Mouse (Mus musculus) T-helper 17 cell (primary cell): ENCODE results near the gene 4921504E06Rik.

Experiments
- in situ Hi-C, 2 experiments: fragments of 300-600 bp; cut with MboI, MseI; formaldehyde crosslinking; loops; 1 replicate in 1 of 2; 2 replicates in 1 of 2; pipeline ENCODE4 v1.15.1; 2025; ENCODE audit warnings: high pct_unique_total_duplicates in 2 of 2

Gene 4921504E06Rik

GRCm38 (mm10) chr2:19512381-19512780, 41.3 kb downstream of the 4921504E06Rik start:
- in situ Hi-C loops = no loop called here

- in situ Hi-C loops = no loop called here
These were observed 42.7 kb downstream of the 4921504E06Rik start for GRCm38 (mm10) chr2:19511032-19511431.

- in situ Hi-C loops = loop anchor here in 1 of 2 experiments (10.0 kb wide), 1 partner anchor 389 kb away; no protein-coding TSS in a partner anchor
These were observed 48.0 kb downstream of the 4921504E06Rik start for GRCm38 (mm10) chr2:19505744-19506143.

- in situ Hi-C loops = no loop called here
These were observed 63.5 kb downstream of the 4921504E06Rik start for GRCm38 (mm10) chr2:19490262-19490661.

- in situ Hi-C loops = loop anchor here in 1 of 2 experiments (10.0 kb wide), 1 partner anchor 383 kb away; no protein-coding TSS in a partner anchor
These were observed 91.8 kb downstream of the 4921504E06Rik start for GRCm38 (mm10) chr2:19461940-19462339.

- in situ Hi-C loops = no loop called here
These were observed 94.9 kb downstream of the 4921504E06Rik start for GRCm38 (mm10) chr2:19458785-19459184.

- in situ Hi-C loops = no loop called here
These were observed 97.7 kb downstream of the 4921504E06Rik start for GRCm38 (mm10) chr2:19455857-19456482.

- in situ Hi-C loops = no loop called here
These were observed 98.5 kb downstream of the 4921504E06Rik start for GRCm38 (mm10) chr2:19455228-19455627.

- in situ Hi-C loops = no loop called here
These were observed 101.1 kb downstream of the 4921504E06Rik start for GRCm38 (mm10) chr2:19452531-19453055.

- in situ Hi-C loops = loop anchor here in 1 of 2 experiments (25.0 kb wide), 1 partner anchor 1962 kb away; no protein-coding TSS in a partner anchor
These were observed 104.4 kb downstream of the 4921504E06Rik start for GRCm38 (mm10) chr2:19449308-19449707.

- in situ Hi-C loops = loop anchor here in 1 of 2 experiments (25.0 kb wide), 1 partner anchor 1961 kb away; no protein-coding TSS in a partner anchor
These were observed 105.5 kb downstream of the 4921504E06Rik start for GRCm38 (mm10) chr2:19448042-19448700.

- in situ Hi-C loops = loop anchor here in 1 of 2 experiments (25.0 kb wide), 1 partner anchor 1959 kb away; no protein-coding TSS in a partner anchor
These were observed 107.0 kb downstream of the 4921504E06Rik start for GRCm38 (mm10) chr2:19446746-19447145.

- in situ Hi-C loops = loop anchor here in 1 of 2 experiments (25.0 kb wide), 1 partner anchor 1959 kb away; no protein-coding TSS in a partner anchor
These were observed 107.7 kb downstream of the 4921504E06Rik start for GRCm38 (mm10) chr2:19445871-19446501.

GRCm38 (mm10) chr2:19444931-19445831, 108.5 kb downstream of the 4921504E06Rik start, which contains the start of gene Ptf1a:
Gene Ptf1a (plus strand): TSS chr2:19445663.
- in situ Hi-C loops = loop anchor here in 1 of 2 experiments (25.0 kb wide), 1 partner anchor 1958 kb away; no protein-coding TSS in a partner anchor

- in situ Hi-C loops = loop anchor here in 1 of 2 experiments (25.0 kb wide), 1 partner anchor 1957 kb away; no protein-coding TSS in a partner anchor
These were observed 109.4 kb downstream of the 4921504E06Rik start for GRCm38 (mm10) chr2:19444346-19444745.

GRCm38 (mm10) chr2:19431614-19432323, 121.9 kb downstream of the 4921504E06Rik start:
- in situ Hi-C loops = loop anchor here in 1 of 2 experiments (25.0 kb wide), 1 partner anchor 1944 kb away; no protein-coding TSS in a partner anchor

GRCm38 (mm10) chr2:19431186-19431585, 122.5 kb downstream of the 4921504E06Rik start:
- in situ Hi-C loops = loop anchor here in 1 of 2 experiments (25.0 kb wide), 1 partner anchor 1944 kb away; no protein-coding TSS in a partner anchor

GRCm38 (mm10) chr2:19430746-19431145, 123.0 kb downstream of the 4921504E06Rik start:
- in situ Hi-C loops = loop anchor here in 1 of 2 experiments (25.0 kb wide), 1 partner anchor 1943 kb away; no protein-coding TSS in a partner anchor
